Mouse (Mus musculus): ENCODE results near the gene Mrpl11. TPM values are rescaled to one million over a fixed set of nuclear protein-coding genes. Genes with fewer than 3 reads are reported as not detected.

The Mrpl11 gene
- polyA plus RNA-seq, 1 experiment: not detected

- Histone ChIP-seq H3K27ac (ENCODE audit: insufficient read depth, low read depth, low read length) (no peak overlapping the region), H3K4me1 (ENCODE audit: control insufficient read depth, insufficient read depth, low read length) (peaks cover 15% of the 10 kb centered on the region), H3K4me3 (ENCODE audit: insufficient read depth, low read depth, low read length) (no peak overlapping the region)
- 57% methylated on average over 4 of the region's 4 CpGs for WGBS
- TF ChIP-seq POLR2A (IDR thresholded peaks at IDR 0.05; ENCODE audit: insufficient read depth, low read depth, low read length) (no peak), CTCF (IDR thresholded peaks at IDR 0.05; ENCODE audit: insufficient read depth, low read depth, low read length) (no peak)
Measured at GRCm38 (mm10) chr19:5004925-5005324, 43.0 kb downstream of the Mrpl11 start.

GRCm38 (mm10) chr19:5013138-5013537 is 51.2 kb downstream of the Mrpl11 start:
- Histone ChIP-seq H3K4me3 (ENCODE audit: insufficient read depth, low read depth, low read length) (no peak overlapping the region), H3K27ac (ENCODE audit: insufficient read depth, low read depth, low read length) (no peak overlapping the region), H3K4me1 (ENCODE audit: control insufficient read depth, insufficient read depth, low read length) (peaks cover 6% of the 10 kb centered on the region)
- TF ChIP-seq POLR2A (IDR thresholded peaks at IDR 0.05; ENCODE audit: insufficient read depth, low read depth, low read length): no peak
- WGBS: 33% methylated on average over 8 of the region's 8 CpGs

GRCm38 (mm10) chr19:5014961-5015398 is 53.0 kb downstream of the Mrpl11 start:
- Histone ChIP-seq H3K4me3 (ENCODE audit: insufficient read depth, low read depth, low read length) (no peak overlapping the region), H3K27ac (ENCODE audit: insufficient read depth, low read depth, low read length) (no peak overlapping the region), H3K4me1 (ENCODE audit: control insufficient read depth, insufficient read depth, low read length) (peaks cover 6% of the 10 kb centered on the region)
- 8% methylated on average over 8 of the region's 8 CpGs for WGBS
- no peak for TF ChIP-seq POLR2A (IDR thresholded peaks at IDR 0.05; ENCODE audit: insufficient read depth, low read depth, low read length)
- TF ChIP-seq CTCF (IDR thresholded peaks at IDR 0.05; ENCODE audit: insufficient read depth, low read depth, low read length): peak; percentile 34; the same call in 1 of the 2 replicates

- TF ChIP-seq POLR2A (IDR thresholded peaks at IDR 0.05; ENCODE audit: insufficient read depth, low read depth, low read length) (no peak), CTCF (IDR thresholded peaks at IDR 0.05; ENCODE audit: insufficient read depth, low read depth, low read length) (no peak)
- Histone ChIP-seq H3K4me1 (ENCODE audit: control insufficient read depth, insufficient read depth, low read length) (peaks cover 6% of the 10 kb centered on the region), H3K27ac (ENCODE audit: insufficient read depth, low read depth, low read length) (no peak overlapping the region), H3K4me3 (ENCODE audit: insufficient read depth, low read depth, low read length) (no peak overlapping the region)
- 30% methylated on average over 10 of the region's 10 CpGs for WGBS
Measured at GRCm38 (mm10) chr19:5016221-5016742, 54.3 kb downstream of the Mrpl11 start.

Other genes starting within 250 kb of the Mrpl11 start
- not detected in 2 replicates for gene Rbm4b, start 205.7 kb upstream of the Mrpl11 start, polyA plus RNA-seq (2012; ENCODE audit: insufficient read depth, insufficient read length, low replicate concordance, missing spikeins)
- 103 TPM in 1 of 2 replicates, not detected in the other for gene Rbm4, start 168.2 kb upstream of the Mrpl11 start, polyA plus RNA-seq (2012; ENCODE audit: insufficient read depth, insufficient read length, low replicate concordance, missing spikeins)
- gene Gm21992, start 150.5 kb upstream of the Mrpl11 start, polyA plus RNA-seq (2012; ENCODE audit: insufficient read depth, insufficient read length, low replicate concordance, missing spikeins): not detected in 2 replicates
- gene Rbm14, start 150.5 kb upstream of the Mrpl11 start, polyA plus RNA-seq (2012; ENCODE audit: insufficient read depth, insufficient read length, low replicate concordance, missing spikeins): not detected in 2 replicates
- not detected in 2 replicates for gene Ccs, start 122.8 kb upstream of the Mrpl11 start, polyA plus RNA-seq (2012; ENCODE audit: insufficient read depth, insufficient read length, low replicate concordance, missing spikeins)
- gene Ccdc87, start 122.8 kb upstream of the Mrpl11 start, polyA plus RNA-seq (2012; ENCODE audit: insufficient read depth, insufficient read length, low replicate concordance, missing spikeins): not detected in 2 replicates
- gene Ctsf, start 107.0 kb upstream of the Mrpl11 start, polyA plus RNA-seq (2012; ENCODE audit: insufficient read depth, insufficient read length, low replicate concordance, missing spikeins): not detected in 2 replicates
- gene Actn3, start 84.2 kb upstream of the Mrpl11 start, polyA plus RNA-seq (2012; ENCODE audit: insufficient read depth, insufficient read length, low replicate concordance, missing spikeins): not detected in 2 replicates
- not detected in 2 replicates for gene Zdhhc24, start 83.5 kb upstream of the Mrpl11 start, polyA plus RNA-seq (2012; ENCODE audit: insufficient read depth, insufficient read length, low replicate concordance, missing spikeins)
- not detected in 2 replicates for gene Bbs1, start 55.5 kb upstream of the Mrpl11 start, polyA plus RNA-seq (2012; ENCODE audit: insufficient read depth, insufficient read length, low replicate concordance, missing spikeins)
- gene Dpp3, start 33.9 kb upstream of the Mrpl11 start, polyA plus RNA-seq (2012; ENCODE audit: insufficient read depth, insufficient read length, low replicate concordance, missing spikeins): not detected in 2 replicates
- gene Peli3, start 19.0 kb upstream of the Mrpl11 start, polyA plus RNA-seq (2012; ENCODE audit: insufficient read depth, insufficient read length, low replicate concordance, missing spikeins): not detected in 2 replicates
- gene Npas4, start 28.2 kb downstream of the Mrpl11 start, polyA plus RNA-seq (2012; ENCODE audit: insufficient read depth, insufficient read length, low replicate concordance, missing spikeins): not detected in 2 replicates
- not detected in 2 replicates for gene Slc29a2, start 61.7 kb downstream of the Mrpl11 start, polyA plus RNA-seq (2012; ENCODE audit: insufficient read depth, insufficient read length, low replicate concordance, missing spikeins)
- not detected in 2 replicates for gene B4gat1, start 76.7 kb downstream of the Mrpl11 start, polyA plus RNA-seq (2012; ENCODE audit: insufficient read depth, insufficient read length, low replicate concordance, missing spikeins)
- not detected in 2 replicates for gene AC124502.3, start 76.7 kb downstream of the Mrpl11 start, polyA plus RNA-seq (2012; ENCODE audit: insufficient read depth, insufficient read length, low replicate concordance, missing spikeins)
- gene Brms1, start 79.2 kb downstream of the Mrpl11 start, polyA plus RNA-seq (2012; ENCODE audit: insufficient read depth, insufficient read length, low replicate concordance, missing spikeins): not detected in 2 replicates
- gene Rin1, start 88.3 kb downstream of the Mrpl11 start, polyA plus RNA-seq (2012; ENCODE audit: insufficient read depth, insufficient read length, low replicate concordance, missing spikeins): not detected in 2 replicates
- not detected in 2 replicates for gene Cd248, start 105.9 kb downstream of the Mrpl11 start, polyA plus RNA-seq (2012; ENCODE audit: insufficient read depth, insufficient read length, low replicate concordance, missing spikeins)
- gene Tmem151a, start 123.4 kb downstream of the Mrpl11 start, polyA plus RNA-seq (2012; ENCODE audit: insufficient read depth, insufficient read length, low replicate concordance, missing spikeins): not detected in 2 replicates
- not detected in 2 replicates for gene Yif1a, start 126.4 kb downstream of the Mrpl11 start, polyA plus RNA-seq (2012; ENCODE audit: insufficient read depth, insufficient read length, low replicate concordance, missing spikeins)
- gene Cnih2, start 136.4 kb downstream of the Mrpl11 start, polyA plus RNA-seq (2012; ENCODE audit: insufficient read depth, insufficient read length, low replicate concordance, missing spikeins): not detected in 2 replicates
- not detected in 2 replicates for gene Rab1b, start 144.9 kb downstream of the Mrpl11 start, polyA plus RNA-seq (2012; ENCODE audit: insufficient read depth, insufficient read length, low replicate concordance, missing spikeins)
- gene Klc2, start 156.4 kb downstream of the Mrpl11 start, polyA plus RNA-seq (2012; ENCODE audit: insufficient read depth, insufficient read length, low replicate concordance, missing spikeins): not detected in 2 replicates